Mouse (Mus musculus): ENCODE results near the gene Iqcg. TPM values are rescaled to one million over a fixed set of nuclear protein-coding genes. Genes with fewer than 3 reads are reported as not detected.

Iqcg gene
- polyA plus RNA-seq, 1 experiment from 2014 or later: 5.4 TPM

- ATAC-seq (replicated peaks; ENCODE audit: low FRiP score, low read depth) (no peak), DNase-seq (ENCODE audit: low spot score) (no peak)
- H3K4me3 ChIP-seq (replicated peaks; ENCODE audit: low read depth, low read length): no peak overlapping the region
- no peak overlapping the region for H3K27ac ChIP-seq
- H3K4me2 ChIP-seq (ENCODE audit: low read length): no peak overlapping the region
- H3K9ac ChIP-seq (ENCODE audit: low read depth, low read length): no peak overlapping the region
- WGBS: 92% methylated on average over 1 of the region's 1 CpGs
- H3K4me1 ChIP-seq (replicated peaks; ENCODE audit: insufficient read depth, low read length): no peaks in the 10 kb centered on the region
- H3K9me3 ChIP-seq (replicated peaks; ENCODE audit: low read length): no peaks in the 10 kb centered on the region
- no peak for TF ChIP-seq CTCF (IDR thresholded peaks at IDR 0.05; ENCODE audit: low read depth)
- H3K27me3 ChIP-seq (ENCODE audit: insufficient read depth, low read length): no peaks in the 10 kb centered on the region
- no peaks in the 10 kb centered on the region for H3K36me3 ChIP-seq (ENCODE audit: insufficient read depth, low read length)
Measured at GRCm38 (mm10) chr16:33048004-33048403, 8.0 kb downstream of the Iqcg start.

- Histone ChIP-seq H3K4me3 (replicated peaks; ENCODE audit: low read depth, low read length) (no peak overlapping the region), H3K9ac (ENCODE audit: low read depth, low read length) (no peak overlapping the region), H3K4me2 (ENCODE audit: low read length) (no peak overlapping the region), H3K9me3 (replicated peaks; ENCODE audit: low read length) (no peaks in the 10 kb centered on the region), H3K36me3 (ENCODE audit: insufficient read depth, low read length) (no peaks in the 10 kb centered on the region), H3K4me1 (replicated peaks; ENCODE audit: insufficient read depth, low read length) (no peaks in the 10 kb centered on the region), H3K27ac (no peak overlapping the region), H3K27me3 (ENCODE audit: insufficient read depth, low read length) (no peaks in the 10 kb centered on the region)
- ATAC-seq (replicated peaks; ENCODE audit: low FRiP score, low read depth): no peak
- WGBS: 79% methylated on average over 2 of the region's 2 CpGs
- no peak for TF ChIP-seq CTCF (IDR thresholded peaks at IDR 0.05; ENCODE audit: low read depth)
- DNase-seq (ENCODE audit: low spot score): no peak
Measured at GRCm38 (mm10) chr16:33043268-33043667, 12.8 kb downstream of the Iqcg start.

GRCm38 (mm10) chr16:33042682-33043081 lies 13.3 kb downstream of the Iqcg start:
- no peak for ATAC-seq (replicated peaks; ENCODE audit: low FRiP score, low read depth)

GRCm38 (mm10) chr16:33036006-33036405 lies 20.0 kb downstream of the Iqcg start:
- no peaks in the 10 kb centered on the region for H3K9me3 ChIP-seq (replicated peaks; ENCODE audit: low read length)
- DNase-seq (ENCODE audit: low spot score) (no peak), ATAC-seq (replicated peaks; ENCODE audit: low FRiP score, low read depth) (no peak)
- no peak overlapping the region for H3K4me3 ChIP-seq (replicated peaks; ENCODE audit: low read depth, low read length)
- H3K9ac ChIP-seq (ENCODE audit: low read depth, low read length): no peak overlapping the region
- H3K36me3 ChIP-seq (ENCODE audit: insufficient read depth, low read length): no peaks in the 10 kb centered on the region
- 24% methylated on average over 4 of the region's 4 CpGs for WGBS
- no peak for TF ChIP-seq CTCF (IDR thresholded peaks at IDR 0.05; ENCODE audit: low read depth)
- no peaks in the 10 kb centered on the region for H3K27me3 ChIP-seq (ENCODE audit: insufficient read depth, low read length)
- no peak overlapping the region for H3K27ac ChIP-seq
- no peak overlapping the region for H3K4me2 ChIP-seq (ENCODE audit: low read length)
- no peaks in the 10 kb centered on the region for H3K4me1 ChIP-seq (replicated peaks; ENCODE audit: insufficient read depth, low read length)

More at GRCm38 (mm10) chr16:33042682-33043081, 13.3 kb downstream of the Iqcg start:
- Histone ChIP-seq H3K9me3 (replicated peaks; ENCODE audit: low read length) (no peaks in the 10 kb centered on the region), H3K4me1 (replicated peaks; ENCODE audit: insufficient read depth, low read length) (no peaks in the 10 kb centered on the region), H3K9ac (ENCODE audit: low read depth, low read length) (no peak overlapping the region), H3K4me3 (replicated peaks; ENCODE audit: low read depth, low read length) (no peak overlapping the region), H3K36me3 (ENCODE audit: insufficient read depth, low read length) (no peaks in the 10 kb centered on the region), H3K27me3 (ENCODE audit: insufficient read depth, low read length) (no peaks in the 10 kb centered on the region), H3K4me2 (ENCODE audit: low read length) (no peak overlapping the region), H3K27ac (peak overlapping the region; percentile 3; the same call in 1 of the 2 replicates)
- 62% methylated on average over 1 of the region's 1 CpGs for WGBS
- TF ChIP-seq CTCF (IDR thresholded peaks at IDR 0.05; ENCODE audit: low read depth): no peak
- no peak for DNase-seq (ENCODE audit: low spot score)

GRCm38 (mm10) chr16:33026357-33026756 lies 29.7 kb downstream of the Iqcg start:
- Histone ChIP-seq H3K4me1 (replicated peaks; ENCODE audit: insufficient read depth, low read length) (no peaks in the 10 kb centered on the region), H3K9me3 (replicated peaks; ENCODE audit: low read length) (no peaks in the 10 kb centered on the region), H3K4me2 (ENCODE audit: low read length) (no peak overlapping the region), H3K4me3 (replicated peaks; ENCODE audit: low read depth, low read length) (no peak overlapping the region), H3K9ac (ENCODE audit: low read depth, low read length) (no peak overlapping the region), H3K27me3 (ENCODE audit: insufficient read depth, low read length) (no peaks in the 10 kb centered on the region), H3K27ac (no peak overlapping the region), H3K36me3 (ENCODE audit: insufficient read depth, low read length) (no peaks in the 10 kb centered on the region)
- DNase-seq (ENCODE audit: low spot score) (no peak), ATAC-seq (replicated peaks; ENCODE audit: low FRiP score, low read depth) (no peak)
- TF ChIP-seq CTCF (IDR thresholded peaks at IDR 0.05; ENCODE audit: low read depth): no peak
- 86% methylated on average over 7 of the region's 7 CpGs for WGBS

GRCm38 (mm10) chr16:33024456-33025104 lies 31.4 kb downstream of the Iqcg start:
- H3K4me1 ChIP-seq (replicated peaks; ENCODE audit: insufficient read depth, low read length): no peaks in the 10 kb centered on the region
- ATAC-seq (replicated peaks; ENCODE audit: low FRiP score, low read depth) (no peak), DNase-seq (ENCODE audit: low spot score) (no peak)
- H3K36me3 ChIP-seq (ENCODE audit: insufficient read depth, low read length): no peaks in the 10 kb centered on the region
- no peak overlapping the region for H3K4me3 ChIP-seq (replicated peaks; ENCODE audit: low read depth, low read length)
- H3K27ac ChIP-seq: no peak overlapping the region
- no peak for TF ChIP-seq CTCF (IDR thresholded peaks at IDR 0.05; ENCODE audit: low read depth)
- H3K27me3 ChIP-seq (ENCODE audit: insufficient read depth, low read length): no peaks in the 10 kb centered on the region
- H3K4me2 ChIP-seq (ENCODE audit: low read length): no peak overlapping the region
- no peaks in the 10 kb centered on the region for H3K9me3 ChIP-seq (replicated peaks; ENCODE audit: low read length)
- H3K9ac ChIP-seq (ENCODE audit: low read depth, low read length): no peak overlapping the region
- WGBS: 70% methylated on average over 8 of the region's 8 CpGs

- H3K4me3 ChIP-seq (replicated peaks; ENCODE audit: low read depth, low read length): no peak overlapping the region
- no peak overlapping the region for H3K9ac ChIP-seq (ENCODE audit: low read depth, low read length)
- H3K4me1 ChIP-seq (replicated peaks; ENCODE audit: insufficient read depth, low read length): no peaks in the 10 kb centered on the region
- H3K27ac ChIP-seq: no peak overlapping the region
- H3K27me3 ChIP-seq (ENCODE audit: insufficient read depth, low read length): no peaks in the 10 kb centered on the region
- no peaks in the 10 kb centered on the region for H3K36me3 ChIP-seq (ENCODE audit: insufficient read depth, low read length)
- no peaks in the 10 kb centered on the region for H3K9me3 ChIP-seq (replicated peaks; ENCODE audit: low read length)
- ATAC-seq (replicated peaks; ENCODE audit: low FRiP score, low read depth) (peak; percentile 69), DNase-seq (ENCODE audit: low spot score) (peak; percentile 94)
- peak; percentile 99 for TF ChIP-seq CTCF (IDR thresholded peaks at IDR 0.05; ENCODE audit: low read depth)
- H3K4me2 ChIP-seq (ENCODE audit: low read length): no peak overlapping the region
- WGBS: 3% methylated on average over 4 of the region's 4 CpGs
Measured at GRCm38 (mm10) chr16:33023750-33024149, 32.3 kb downstream of the Iqcg start.
